Mouse (Mus musculus): ENCODE data around the gene Pex1. TPM values are rescaled to one million over a fixed set of nuclear protein-coding genes. Genes with fewer than 3 reads are reported as not detected.
A peak's percentile ranks its signal among the peaks of the same experiment; 100 is the strongest.

Pex1 gene
- 25.3 and 25.7 TPM in 2 replicates for polyA plus RNA-seq (2012; rRNA removed)

DNA sequence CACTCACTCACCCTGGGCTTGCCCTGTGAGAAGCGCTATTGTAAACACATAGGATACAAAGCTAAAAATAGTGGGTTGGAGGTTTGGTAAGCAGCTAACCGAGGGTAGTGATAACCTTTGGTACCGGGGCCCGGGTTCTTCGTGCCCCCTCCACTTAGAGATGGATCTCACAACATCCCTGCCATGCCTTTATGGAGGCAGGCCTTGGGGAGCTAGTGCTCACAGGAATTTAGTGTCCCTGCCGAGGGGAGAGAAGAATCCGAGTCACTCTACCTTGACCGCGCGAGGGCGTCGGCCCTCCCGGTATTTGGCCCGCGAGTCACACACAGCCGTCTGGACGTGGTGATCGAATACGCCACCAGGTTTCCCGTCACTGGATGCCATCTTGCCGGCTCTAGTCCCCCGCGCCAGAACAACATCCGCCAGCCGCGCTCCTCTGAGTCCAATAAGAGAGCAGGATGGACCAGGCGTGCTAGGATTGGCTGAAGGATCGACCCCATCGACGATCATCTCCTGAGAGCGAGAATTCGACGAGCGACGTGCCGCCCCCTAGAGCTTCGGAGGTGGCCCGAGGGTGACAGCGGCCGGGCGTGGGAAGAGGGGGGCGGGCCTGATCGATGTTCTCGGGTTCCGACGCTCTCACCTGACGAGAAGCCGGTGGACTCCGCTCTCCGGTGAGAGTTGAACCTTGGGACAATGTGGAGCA, at the start of gene Pex1:
TSS of gene Pex1 (plus strand) at position 374 of the 706 bp plus-strand sequence.
- 0 out of 2 replicates have a peak, but pooled peaks cover 3% of the 10 kb centered on the region for H3K4me1 ChIP-seq (ENCODE audit: control insufficient read depth, insufficient read depth, low read length)
- TF ChIP-seq CTCF (IDR thresholded peaks at IDR 0.05; ENCODE audit: borderline replicate concordance, insufficient read depth, low read depth, low read length) (no peak), POLR2A (IDR thresholded peaks at IDR 0.05; ENCODE audit: borderline replicate concordance, insufficient read depth, low read length) (peak; percentile 37; the same call in 1 of the 2 replicates)
- peak; percentile 93 to 95 for DNase-seq
- peak within 1 kb of the TSS; percentile 72 for H3K27ac ChIP-seq (ENCODE audit: insufficient read depth, low read length)
- H3K4me3 ChIP-seq (replicated peaks; ENCODE audit: insufficient read depth, low read depth, low read length), result peak within 1 kb of the TSS; percentile 95
- WGBS, result under 1% methylated on average over 50 of the region's 50 CpGs
- H3K27me3 ChIP-seq (ENCODE audit: control insufficient read depth, insufficient read depth, low read length), result no peaks in the 10 kb centered on the region

GRCm38 (mm10) chr5:3546226-3546625, 49.6 kb upstream of the Pex1 start:
- H3K4me3 ChIP-seq (replicated peaks; ENCODE audit: insufficient read depth, low read depth, low read length), result no peak overlapping the region
- WGBS, result 72% methylated on average over 1 of the region's 1 CpGs
- TF ChIP-seq POLR2A (IDR thresholded peaks at IDR 0.05; ENCODE audit: borderline replicate concordance, insufficient read depth, low read length) (no peak), CTCF (IDR thresholded peaks at IDR 0.05; ENCODE audit: borderline replicate concordance, insufficient read depth, low read depth, low read length) (no peak)
- DNase-seq, result no peak
- H3K27me3 ChIP-seq (ENCODE audit: control insufficient read depth, insufficient read depth, low read length), result no peaks in the 10 kb centered on the region
- H3K27ac ChIP-seq (ENCODE audit: insufficient read depth, low read length), result no peak overlapping the region
- H3K4me1 ChIP-seq (ENCODE audit: control insufficient read depth, insufficient read depth, low read length), result peaks cover 8% of the 10 kb centered on the region

- no peak overlapping the region for H3K27ac ChIP-seq (ENCODE audit: insufficient read depth, low read length)
- H3K4me1 ChIP-seq (ENCODE audit: control insufficient read depth, insufficient read depth, low read length), result no peaks in the 10 kb centered on the region
- DNase-seq, result no peak
- no peaks in the 10 kb centered on the region for H3K27me3 ChIP-seq (ENCODE audit: control insufficient read depth, insufficient read depth, low read length)
- TF ChIP-seq POLR2A (IDR thresholded peaks at IDR 0.05; ENCODE audit: borderline replicate concordance, insufficient read depth, low read length) (no peak), CTCF (IDR thresholded peaks at IDR 0.05; ENCODE audit: borderline replicate concordance, insufficient read depth, low read depth, low read length) (no peak)
- no peak overlapping the region for H3K4me3 ChIP-seq (replicated peaks; ENCODE audit: insufficient read depth, low read depth, low read length)
- 91% methylated on average over 1 of the region's 1 CpGs for WGBS
Observed at GRCm38 (mm10) chr5:3551481-3551880, 44.4 kb upstream of the Pex1 start.

- DNase-seq, result no peak
- Histone ChIP-seq H3K27ac (ENCODE audit: insufficient read depth, low read length) (no peak overlapping the region), H3K4me1 (ENCODE audit: control insufficient read depth, insufficient read depth, low read length) (no peaks in the 10 kb centered on the region), H3K4me3 (replicated peaks; ENCODE audit: insufficient read depth, low read depth, low read length) (no peak overlapping the region), H3K27me3 (ENCODE audit: control insufficient read depth, insufficient read depth, low read length) (no peaks in the 10 kb centered on the region)
- WGBS, result 66% methylated on average over 2 of the region's 2 CpGs
- TF ChIP-seq CTCF (IDR thresholded peaks at IDR 0.05; ENCODE audit: borderline replicate concordance, insufficient read depth, low read depth, low read length) (no peak), POLR2A (IDR thresholded peaks at IDR 0.05; ENCODE audit: borderline replicate concordance, insufficient read depth, low read length) (no peak)
Observed at GRCm38 (mm10) chr5:3554198-3554597, 41.7 kb upstream of the Pex1 start.

DNA sequence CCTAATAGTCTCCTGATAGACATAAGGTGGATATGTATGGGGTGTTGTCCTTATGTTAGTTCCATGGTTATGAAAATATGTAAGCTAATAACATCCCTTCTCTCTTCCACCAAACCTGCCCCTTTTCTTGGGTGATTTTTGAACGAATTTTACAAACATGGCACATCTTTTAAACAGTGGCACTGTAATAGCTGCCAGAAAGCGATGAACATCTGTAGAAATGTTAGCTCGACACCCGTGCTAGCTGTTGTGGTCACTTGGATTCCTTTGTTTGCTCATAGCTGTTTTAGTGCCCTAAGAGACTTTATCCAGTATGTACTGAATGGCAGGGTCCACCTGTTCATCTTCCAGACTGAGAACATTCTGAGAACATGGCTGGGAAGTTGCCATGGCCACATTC, 24.6 kb upstream of the Pex1 start, which contains the start of gene 1700109H08Rik:
TSS of gene 1700109H08Rik (plus strand) at position 301 of the 400 bp plus-strand sequence.
- H3K4me1 ChIP-seq (ENCODE audit: control insufficient read depth, insufficient read depth, low read length), result no peaks in the 10 kb centered on the region
- no peak for DNase-seq
- TF ChIP-seq CTCF (IDR thresholded peaks at IDR 0.05; ENCODE audit: borderline replicate concordance, insufficient read depth, low read depth, low read length) (no peak), POLR2A (IDR thresholded peaks at IDR 0.05; ENCODE audit: borderline replicate concordance, insufficient read depth, low read length) (no peak)
- WGBS, result 94% methylated on average over 4 of the region's 4 CpGs
- no peak within 1 kb of the TSS for H3K4me3 ChIP-seq (replicated peaks; ENCODE audit: insufficient read depth, low read depth, low read length)
- H3K27me3 ChIP-seq (ENCODE audit: control insufficient read depth, insufficient read depth, low read length), result no peaks in the 10 kb centered on the region
- H3K27ac ChIP-seq (ENCODE audit: insufficient read depth, low read length), result no peak within 1 kb of the TSS

DNA sequence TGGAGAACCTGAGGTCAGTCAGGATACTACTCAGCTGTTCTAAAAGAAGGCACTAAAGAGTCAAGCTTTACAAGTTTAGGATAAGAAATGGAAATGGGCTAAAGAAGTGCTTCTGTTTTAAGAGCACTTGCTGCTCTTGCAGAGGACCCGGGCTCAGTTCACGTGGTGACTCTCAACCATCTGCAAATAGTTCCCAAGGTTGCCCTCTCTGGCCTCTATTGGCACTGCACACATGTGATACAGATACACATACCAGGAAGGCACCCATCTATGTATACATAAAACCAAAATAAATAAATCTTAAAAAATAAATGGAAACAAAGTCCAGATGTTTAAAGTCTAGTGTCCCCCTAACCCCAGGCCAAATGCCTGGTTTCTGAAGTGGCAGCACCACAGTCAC, 21.0 kb upstream of the Pex1 start:
- Histone ChIP-seq H3K4me1 (ENCODE audit: control insufficient read depth, insufficient read depth, low read length) (no peaks in the 10 kb centered on the region), H3K4me3 (replicated peaks; ENCODE audit: insufficient read depth, low read depth, low read length) (no peak overlapping the region), H3K27ac (ENCODE audit: insufficient read depth, low read length) (no peak overlapping the region), H3K27me3 (ENCODE audit: control insufficient read depth, insufficient read depth, low read length) (no peaks in the 10 kb centered on the region)
- no peak for TF ChIP-seq CTCF (IDR thresholded peaks at IDR 0.05; ENCODE audit: borderline replicate concordance, insufficient read depth, low read depth, low read length)
- no peak for TF ChIP-seq POLR2A (IDR thresholded peaks at IDR 0.05; ENCODE audit: borderline replicate concordance, insufficient read depth, low read length)
- DNase-seq, result no peak
- 100% methylated on average over 2 of the region's 2 CpGs for WGBS

GRCm38 (mm10) chr5:3577939-3578338, 17.9 kb upstream of the Pex1 start:
- 95% methylated on average over 2 of the region's 2 CpGs for WGBS
- H3K27ac ChIP-seq (ENCODE audit: insufficient read depth, low read length), result no peak overlapping the region
- no peak for DNase-seq
- H3K4me1 ChIP-seq (ENCODE audit: control insufficient read depth, insufficient read depth, low read length), result no peaks in the 10 kb centered on the region
- H3K27me3 ChIP-seq (ENCODE audit: control insufficient read depth, insufficient read depth, low read length), result no peaks in the 10 kb centered on the region
- TF ChIP-seq CTCF (IDR thresholded peaks at IDR 0.05; ENCODE audit: borderline replicate concordance, insufficient read depth, low read depth, low read length) (no peak), POLR2A (IDR thresholded peaks at IDR 0.05; ENCODE audit: borderline replicate concordance, insufficient read depth, low read length) (no peak)
- no peak overlapping the region for H3K4me3 ChIP-seq (replicated peaks; ENCODE audit: insufficient read depth, low read depth, low read length)

- 93% methylated on average over 7 of the region's 7 CpGs for WGBS
- DNase-seq, result no peak
- TF ChIP-seq POLR2A (IDR thresholded peaks at IDR 0.05; ENCODE audit: borderline replicate concordance, insufficient read depth, low read length) (no peak), CTCF (IDR thresholded peaks at IDR 0.05; ENCODE audit: borderline replicate concordance, insufficient read depth, low read depth, low read length) (no peak)
- H3K27ac ChIP-seq (ENCODE audit: insufficient read depth, low read length), result no peak overlapping the region
- H3K4me1 ChIP-seq (ENCODE audit: control insufficient read depth, insufficient read depth, low read length), result no peaks in the 10 kb centered on the region
- no peak overlapping the region for H3K4me3 ChIP-seq (replicated peaks; ENCODE audit: insufficient read depth, low read depth, low read length)
- no peaks in the 10 kb centered on the region for H3K27me3 ChIP-seq (ENCODE audit: control insufficient read depth, insufficient read depth, low read length)
Observed at GRCm38 (mm10) chr5:3579066-3579465, 16.8 kb upstream of the Pex1 start.
